Mouse (Mus musculus): ENCODE data around the gene Tuba4a.
"Not testable (repeated sequence)": the region's sequence is repeated elsewhere in the genome, so short reads cannot be mapped to it uniquely, and the experiment has no call there.

Tuba4a gene

GRCm38 (mm10) chr1:75236117-75237050 lies 16.7 kb upstream of the Tuba4a start, which contains the start of gene Dnajb2:
Gene Dnajb2, plus strand, starts transcription at chr1:75236406.
- DNase-seq (ENCODE audit: low read depth, low spot score) = peak; percentile 92

DNA sequence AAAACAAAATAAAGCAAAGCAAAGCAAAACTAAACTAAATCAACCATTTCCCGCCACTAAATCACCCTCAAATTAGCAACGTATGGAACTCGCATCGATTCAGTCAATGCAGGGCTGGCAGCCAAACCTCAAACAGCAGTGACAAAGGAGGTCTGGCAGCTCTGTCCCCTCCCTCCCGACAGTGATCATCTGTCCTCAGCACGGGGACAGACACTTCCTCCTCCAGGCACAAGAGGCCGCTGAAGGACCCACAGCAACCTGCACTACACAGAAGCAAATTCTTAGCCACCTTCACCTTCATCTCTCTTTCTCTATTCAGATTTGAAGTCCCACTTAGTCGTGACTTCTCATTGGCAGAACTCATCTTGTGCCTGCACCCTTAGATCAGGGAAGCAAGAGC lies 14.9 kb upstream of the Tuba4a start:
- peak; percentile 59 for DNase-seq (ENCODE audit: low read depth, low spot score)

- not testable (repeated sequence) for DNase-seq (ENCODE audit: low read depth, low spot score)
Observed at GRCm38 (mm10) chr1:75232489-75232888, 12.8 kb upstream of the Tuba4a start.

GRCm38 (mm10) chr1:75231664-75232152 lies 12.0 kb upstream of the Tuba4a start, which contains the start of gene A630095N17Rik:
Gene A630095N17Rik, minus strand, starts transcription at chr1:75232102.
- DNase-seq (ENCODE audit: low read depth, low spot score) = no peak

GRCm38 (mm10) chr1:75231224-75231623 lies 11.6 kb upstream of the Tuba4a start:
- no peak for DNase-seq (ENCODE audit: low read depth, low spot score)

DNA sequence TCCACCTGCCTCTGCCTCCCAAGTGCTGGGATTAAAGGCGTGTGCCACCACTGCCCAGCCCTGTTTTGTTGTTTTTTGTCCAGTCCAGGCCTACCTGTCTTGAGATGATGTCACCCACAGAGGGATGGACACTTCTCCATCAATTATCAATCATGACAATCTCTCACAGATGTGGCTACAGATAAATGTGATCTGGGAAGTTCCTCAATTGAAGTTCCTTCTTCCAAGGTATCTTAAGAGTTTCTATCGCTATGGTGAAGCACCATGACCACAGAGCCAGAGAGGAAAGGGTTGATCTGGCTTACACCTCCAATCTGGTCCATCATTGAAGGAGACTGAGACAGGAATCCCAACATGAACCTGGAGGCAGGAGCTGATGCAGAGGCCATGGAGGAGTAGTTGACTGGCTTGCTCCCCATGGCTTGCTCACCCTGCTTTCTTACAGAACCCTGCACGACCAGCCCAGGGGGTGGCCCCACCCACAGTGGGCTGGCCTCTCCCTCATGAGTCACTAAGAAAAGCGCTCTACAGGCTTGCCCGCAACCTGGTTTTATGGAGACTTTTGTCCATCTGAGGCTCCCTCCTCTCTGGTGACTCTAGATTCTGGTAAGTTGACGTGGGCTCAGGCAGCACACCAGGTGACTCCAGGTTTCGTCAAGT lies 10.8 kb upstream of the Tuba4a start:
- DNase-seq (ENCODE audit: low read depth, low spot score) = no peak

GRCm38 (mm10) chr1:75229158-75229557 lies 9.5 kb upstream of the Tuba4a start:
- DNase-seq (ENCODE audit: low read depth, low spot score) = no peak

DNA sequence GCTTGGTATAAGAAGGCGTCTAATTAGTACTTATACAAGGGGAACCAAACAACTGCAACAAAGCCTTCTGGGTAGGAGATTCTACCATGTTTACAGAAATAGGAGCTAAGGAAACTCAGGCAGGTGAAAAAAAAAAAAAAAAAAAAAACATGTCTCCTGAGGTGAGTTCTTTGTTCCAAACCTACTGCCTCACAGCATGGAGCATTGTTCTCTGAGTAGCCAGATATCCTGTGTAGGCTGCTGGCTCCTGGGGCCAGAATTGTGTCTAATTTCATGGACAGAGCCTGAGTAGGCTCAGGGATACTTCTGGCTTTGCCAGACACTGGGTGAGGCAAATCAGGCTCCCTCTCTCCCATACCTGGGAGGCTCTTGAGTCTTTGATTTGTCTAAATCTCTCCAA lies 8.0 kb upstream of the Tuba4a start:
- DNase-seq (ENCODE audit: low read depth, low spot score) = no peak

- no peak for DNase-seq (ENCODE audit: low read depth, low spot score)
Observed at GRCm38 (mm10) chr1:75226138-75226537, 6.5 kb upstream of the Tuba4a start.

DNA sequence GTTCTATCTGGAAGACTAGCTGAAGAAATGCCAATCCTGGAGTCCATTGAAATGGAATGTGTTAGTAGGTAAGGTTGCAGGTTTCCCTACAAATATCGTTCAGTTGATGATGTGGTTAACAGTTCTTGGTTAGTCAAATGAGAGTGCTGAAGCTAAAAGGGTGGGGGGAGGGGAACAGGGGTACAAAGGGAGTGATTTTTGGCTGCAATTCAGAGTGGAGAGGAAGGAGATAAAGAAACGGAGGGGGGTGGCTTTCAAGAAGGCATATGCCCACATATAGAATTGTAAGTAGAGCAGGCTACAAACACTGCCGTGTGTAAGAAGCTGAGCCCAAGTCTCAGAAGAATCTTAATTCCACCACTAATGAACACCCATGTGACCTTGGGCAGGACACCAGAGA lies 5.8 kb upstream of the Tuba4a start:
- DNase-seq (ENCODE audit: low read depth, low spot score) = no peak

DNA sequence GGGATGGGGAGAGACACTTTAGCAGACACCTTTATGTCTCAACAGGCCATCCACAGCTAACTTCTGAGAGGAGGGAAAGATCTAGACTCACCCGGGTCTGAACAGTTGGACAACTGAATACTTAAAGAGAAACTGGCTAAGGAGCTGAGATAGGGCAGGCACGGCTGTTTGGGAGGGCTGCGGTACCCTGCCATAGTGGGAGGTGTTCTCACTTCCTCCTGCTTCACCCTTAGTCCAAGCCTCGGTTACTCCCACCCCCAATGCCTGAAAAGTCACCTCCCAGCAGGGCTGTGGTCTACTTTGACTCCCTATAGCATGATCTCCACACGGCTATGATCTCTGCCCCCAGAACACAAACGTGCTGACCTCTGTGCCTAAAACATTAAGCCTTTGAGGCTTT lies 3.9 kb upstream of the Tuba4a start:
- DNase-seq (ENCODE audit: low read depth, low spot score) = no peak

- no peak for DNase-seq (ENCODE audit: low read depth, low spot score)
Observed at GRCm38 (mm10) chr1:75222926-75223325, 3.3 kb upstream of the Tuba4a start.

GRCm38 (mm10) chr1:75221538-75221937 lies 1.9 kb upstream of the Tuba4a start:
- no peak for DNase-seq (ENCODE audit: low read depth, low spot score)

- peak; percentile 95 for DNase-seq (ENCODE audit: low read depth, low spot score)
Observed at GRCm38 (mm10) chr1:75219078-75219477, 587 bp downstream of the Tuba4a start.

- DNase-seq (ENCODE audit: low read depth, low spot score) = peak; percentile 95
Observed at GRCm38 (mm10) chr1:75218227-75219001, 1.3 kb downstream of the Tuba4a start.

GRCm38 (mm10) chr1:75217893-75218226 lies 1.8 kb downstream of the Tuba4a start:
- no peak for DNase-seq (ENCODE audit: low read depth, low spot score)

DNA sequence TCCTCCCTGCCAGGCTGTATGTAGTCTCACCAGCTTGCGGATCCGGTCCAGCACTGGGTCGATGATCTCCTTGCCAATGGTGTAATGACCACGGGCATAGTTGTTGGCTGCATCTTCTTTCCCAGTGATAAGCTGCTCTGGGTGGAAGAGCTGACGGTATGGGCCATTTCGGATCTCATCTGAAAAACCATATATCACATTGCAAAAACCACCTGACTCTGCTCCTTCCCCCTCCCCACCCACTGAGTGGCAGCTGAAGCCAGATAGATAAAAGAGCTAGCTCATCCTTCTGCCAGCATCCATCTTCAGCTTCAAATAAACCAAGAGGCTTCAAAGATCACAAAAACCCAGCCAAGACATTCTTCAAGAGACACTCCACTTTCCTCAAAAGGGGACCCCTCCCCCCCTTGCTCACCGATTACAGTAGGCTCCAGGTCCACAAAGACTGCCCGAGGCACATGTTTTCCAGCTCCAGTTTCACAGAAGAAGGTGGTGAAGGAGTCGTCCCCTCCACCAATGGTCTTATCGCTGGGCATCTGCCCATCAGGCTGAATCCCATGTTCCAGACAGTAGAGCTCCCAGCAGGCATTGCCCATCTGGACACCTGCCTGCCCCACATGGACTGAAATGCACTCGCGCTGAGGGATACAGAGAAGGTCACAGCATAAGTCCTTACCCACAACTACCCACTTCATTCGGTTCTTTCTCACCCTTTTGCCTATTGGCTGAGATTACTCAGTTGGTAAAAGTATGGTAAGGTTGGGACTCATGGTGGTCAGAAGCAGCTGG lies 2.7 kb downstream of the Tuba4a start:
- DNase-seq (ENCODE audit: low read depth, low spot score) = peak; percentile 80

DNA sequence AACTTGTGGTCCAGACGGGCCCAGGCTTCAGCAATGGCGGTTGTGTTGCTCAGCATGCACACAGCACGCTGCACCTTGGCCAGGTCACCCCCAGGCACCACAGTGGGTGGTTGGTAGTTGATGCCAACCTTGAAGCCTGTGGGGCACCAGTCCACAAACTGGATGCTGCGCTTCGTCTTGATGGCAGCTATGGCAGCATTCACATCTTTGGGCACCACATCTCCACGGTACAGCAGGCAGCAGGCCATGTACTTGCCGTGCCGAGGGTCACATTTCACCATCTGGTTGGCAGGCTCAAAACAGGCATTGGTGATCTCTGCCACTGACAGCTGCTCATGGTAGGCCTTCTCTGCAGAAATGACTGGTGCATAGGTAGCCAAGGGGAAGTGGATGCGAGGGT lies 3.9 kb downstream of the Tuba4a start:
- peak; percentile 75 for DNase-seq (ENCODE audit: low read depth, low spot score)

- no peak for DNase-seq (ENCODE audit: low read depth, low spot score)
Observed at GRCm38 (mm10) chr1:75214886-75215285, 4.8 kb downstream of the Tuba4a start.

DNA sequence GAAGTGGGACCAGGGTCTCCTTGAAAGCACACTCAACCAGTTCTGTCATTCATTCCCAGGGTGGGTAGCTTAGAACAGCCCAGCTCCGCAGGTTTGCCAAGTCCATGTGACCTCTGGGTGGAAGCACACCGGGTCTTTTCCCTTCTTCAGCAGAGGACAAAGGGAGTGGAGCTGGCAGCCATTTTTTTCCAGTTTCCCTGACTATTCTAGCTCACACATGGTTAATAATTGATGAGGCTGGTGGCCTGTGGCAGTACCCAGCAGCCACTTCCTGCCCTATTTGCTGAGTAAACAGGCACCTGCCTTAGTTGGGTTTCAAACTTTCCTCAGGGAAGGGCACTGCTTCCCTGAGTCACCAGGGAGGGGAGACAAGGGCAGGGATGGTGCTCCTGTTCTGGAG lies 5.2 kb downstream of the Tuba4a start:
- DNase-seq (ENCODE audit: low read depth, low spot score) = no peak

DNA sequence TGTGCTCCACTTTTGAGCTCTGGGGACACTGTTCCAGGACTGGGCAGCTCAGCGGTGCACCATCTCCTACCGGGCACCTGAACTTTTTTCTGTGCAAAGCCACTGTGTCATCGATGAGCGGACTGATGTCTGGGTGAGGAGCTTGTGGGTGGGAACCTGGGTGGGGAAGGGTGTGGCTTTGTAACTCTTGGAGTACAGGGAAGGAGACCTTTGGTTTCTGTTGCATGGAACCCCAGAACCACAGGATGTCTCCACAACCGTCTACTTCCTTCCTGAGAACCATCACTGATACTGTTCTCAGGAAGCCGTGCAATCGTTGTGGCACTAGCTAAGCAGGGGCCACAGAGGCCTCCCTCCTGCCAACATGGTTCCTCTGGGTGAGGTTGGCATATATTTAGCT lies 6.6 kb downstream of the Tuba4a start:
- no peak for DNase-seq (ENCODE audit: low read depth, low spot score)
